Mouse (Mus musculus) heart, postnatal 10 days (tissue): Measurements from ENCODE around the gene Slc5a11. TPM values are rescaled to one million over a fixed set of nuclear protein-coding genes. Genes with fewer than 3 reads are reported as not detected.

Experiments
- total RNA-seq, 2 experiments: library from RNA; stranded (reverse); gene quantifications; 2 replicates each; pipeline ENCODE4 v1.2.3; 2021

Gene Slc5a11
- total RNA-seq, 2 experiments from 2014 or later = not detected

Other genes with a start within 250 kb of the Slc5a11 start
- gene Rbbp6, start 249.1 kb upstream of the Slc5a11 start, total RNA-seq = 10 to 100 TPM; 45.6 to 51.7 TPM
- gene Tnrc6a, start 90.9 kb upstream of the Slc5a11 start, total RNA-seq = 10 to 100 TPM; 38.5 to 47.3 TPM
- 10 to 100 TPM; 27.6 to 29.5 TPM for gene Lcmt1, start 155.0 kb downstream of the Slc5a11 start, total RNA-seq
- 10 to 100 TPM; 22.4 to 24.2 TPM for gene Arhgap17, start 155.1 kb downstream of the Slc5a11 start, total RNA-seq
- 1 to 10 TPM; 3.9 to 5.9 TPM for gene Aqp8, start 247.5 kb downstream of the Slc5a11 start, total RNA-seq